Mouse (Mus musculus) Patski (cell line): ENCODE measurements around the gene Pglyrp1. TPM values are rescaled to one million over a fixed set of nuclear protein-coding genes. Genes with fewer than 3 reads are reported as not detected.

ENCODE experiments used
- ATAC-seq: fragments of 100-300 bp; one replicate; pipeline ENCODE4 v1.8.0; 2021
- CTCF ChIA-PET: fragments of 350-600 bp; sonication (Branson Sonifier 250); formaldehyde crosslinking; loops from one replicate; lab custom pipeline; 2022; ENCODE audit warnings: inconsistent platforms; lab: Charles Lee
- POLR2A ChIA-PET: fragments of 350-600 bp; sonication (Branson Sonifier 250); formaldehyde crosslinking; loops from one replicate; lab custom pipeline; 2022; ENCODE audit warnings: antibody characterized with exemption, inconsistent platforms; lab: Charles Lee
- DNase-seq: peaks from one replicate; pipeline ENCODE4 v3.0.0-alpha.2; 2011; ENCODE audit warnings: low read depth, low spot score
- H3K27me3 ChIP-seq: fragments of 371-371 bp; one replicate; pipeline ENCODE4 v1.5.1; 2021
- CTCF ChIP-seq: fragments of 100-300 bp; IDR thresholded peaks from one replicate; pipeline ENCODE4 v1.5.1; 2021
- in situ Hi-C: fragments of 300-500 bp; cut with MboI; formaldehyde crosslinking; loops from 3 replicates; pipeline ENCODE4 v1.11.1; 2018; ENCODE audit warnings: low pct_unique_long_range_greater_than_20kb, mixed read lengths
- polyA plus RNA-seq: library from polyadenylated mRNA; unstranded; gene quantifications from one replicate; pipeline ENCODE4 v1.2.3, GENCODE M21; 2021

The Pglyrp1 gene
- polyA plus RNA-seq, 1 experiment from 2014 or later = 0.33 TPM

GRCm38 (mm10) chr7:18926041-18926790, 55.1 kb downstream of the Pglyrp1 start:
- DNase-seq = no peak
- ATAC-seq = no peak
- peaks cover 37% of the 10 kb centered on the region for H3K27me3 ChIP-seq
- POLR2A ChIA-PET = no interaction called here
- in situ Hi-C loops = no loop called here
- TF ChIP-seq CTCF = no peak
- CTCF ChIA-PET = no interaction called here

GRCm38 (mm10) chr7:18926911-18927310, 55.8 kb downstream of the Pglyrp1 start:
- CTCF ChIA-PET = no interaction called here
- ATAC-seq (no peak), DNase-seq (no peak)
- no peak for TF ChIP-seq CTCF
- H3K27me3 ChIP-seq = peaks cover 37% of the 10 kb centered on the region
- in situ Hi-C loops = no loop called here
- POLR2A ChIA-PET = no interaction called here

- TF ChIP-seq CTCF = no peak
- ATAC-seq (no peak), DNase-seq (no peak)
- ChIA-PET POLR2A (no interaction called here), CTCF (no interaction called here)
- H3K27me3 ChIP-seq = peaks cover 38% of the 10 kb centered on the region
- in situ Hi-C loops = no loop called here
These were observed 56.6 kb downstream of the Pglyrp1 start for GRCm38 (mm10) chr7:18927759-18928158.

Other genes with a start within 250 kb of the Pglyrp1 start
- not detected for gene Psg21, start 214.6 kb upstream of the Pglyrp1 start, polyA plus RNA-seq
- gene Psg20, start 185.1 kb upstream of the Pglyrp1 start, polyA plus RNA-seq = not detected
- gene Psg22, start 153.2 kb upstream of the Pglyrp1 start, polyA plus RNA-seq = not detected
- gene Psg19, start 72.8 kb upstream of the Pglyrp1 start, polyA plus RNA-seq = not detected
- not detected for gene Psg17, start 49.7 kb upstream of the Pglyrp1 start, polyA plus RNA-seq
- 0.03 TPM for gene Mill2, start 31.4 kb upstream of the Pglyrp1 start, polyA plus RNA-seq
- 23.7 TPM for gene Ccdc61, start 39.1 kb downstream of the Pglyrp1 start, polyA plus RNA-seq
- 0.19 TPM for gene Nova2, start 54.6 kb downstream of the Pglyrp1 start, polyA plus RNA-seq
- gene Nanos2, start 116.1 kb downstream of the Pglyrp1 start, polyA plus RNA-seq = not detected
- 15.3 TPM for gene Mypop, start 119.9 kb downstream of the Pglyrp1 start, polyA plus RNA-seq
- gene Irf2bp1, start 132.7 kb downstream of the Pglyrp1 start, polyA plus RNA-seq = 31.5 TPM
- 0.09 TPM for gene Foxa3, start 152.2 kb downstream of the Pglyrp1 start, polyA plus RNA-seq
- gene Sympk, start 153.0 kb downstream of the Pglyrp1 start, polyA plus RNA-seq = 104 TPM
- not detected for gene Rsph6a, start 183.4 kb downstream of the Pglyrp1 start, polyA plus RNA-seq
- gene Dmwd, start 204.9 kb downstream of the Pglyrp1 start, polyA plus RNA-seq = 73.4 TPM
- gene Dmpk, start 212.5 kb downstream of the Pglyrp1 start, polyA plus RNA-seq = 154 TPM
- 12.6 TPM for gene Six5, start 223.3 kb downstream of the Pglyrp1 start, polyA plus RNA-seq
- 0.03 TPM for gene Gm4969, start 247.0 kb downstream of the Pglyrp1 start, polyA plus RNA-seq
- 13.0 TPM for gene Fbxo46, start 248.5 kb downstream of the Pglyrp1 start, polyA plus RNA-seq